Mouse (Mus musculus) kidney, postnatal 10 days (tissue): ENCODE measurements around the gene Snx33.
"Not testable (repeated sequence)": the region's sequence is repeated elsewhere in the genome, so short reads cannot be mapped to it uniquely, and the experiment has no call there.

Experiments used
- DNase-seq: peaks from one replicate; pipeline ENCODE4 v3.0.0; 2021; ENCODE audit warnings: mixed read lengths

Snx33 gene

DNA sequence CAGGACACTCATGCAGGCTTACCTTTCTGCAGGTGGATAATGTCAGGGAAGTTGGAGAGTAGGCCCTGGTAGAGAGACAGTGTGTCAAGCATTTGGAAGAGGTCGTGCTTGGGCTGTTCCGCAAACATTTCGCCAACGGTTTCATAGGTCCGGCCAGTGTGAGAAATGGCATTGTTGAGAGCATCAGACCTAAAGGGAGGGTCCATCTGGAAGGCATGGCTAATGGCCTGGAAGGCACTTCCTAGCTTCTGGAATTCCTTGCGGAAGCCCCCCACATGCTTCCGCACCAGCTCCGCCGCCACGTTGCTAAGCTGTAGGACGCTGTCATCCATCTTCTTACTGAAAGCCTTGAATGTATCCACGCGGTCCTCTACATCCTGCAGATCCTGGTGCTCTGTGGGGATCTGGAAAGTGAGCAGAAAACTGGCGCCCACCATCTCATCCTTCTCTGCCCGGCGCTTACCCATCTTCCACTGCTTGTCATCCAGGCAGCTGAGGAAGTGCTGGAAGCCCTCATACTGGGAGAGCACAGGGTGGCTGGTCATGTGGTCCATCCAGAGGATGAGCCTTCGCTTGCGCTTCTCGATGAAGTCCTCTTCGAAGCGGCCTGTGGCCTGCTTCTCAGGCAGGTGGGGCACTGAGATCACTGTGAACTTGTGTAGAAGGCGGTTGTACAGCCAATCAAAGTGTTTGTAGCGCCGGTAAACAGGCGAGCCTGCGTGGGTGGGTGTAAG lies 2.7 kb downstream of the Snx33 start:
- DNase-seq: peak; percentile 41

DNA sequence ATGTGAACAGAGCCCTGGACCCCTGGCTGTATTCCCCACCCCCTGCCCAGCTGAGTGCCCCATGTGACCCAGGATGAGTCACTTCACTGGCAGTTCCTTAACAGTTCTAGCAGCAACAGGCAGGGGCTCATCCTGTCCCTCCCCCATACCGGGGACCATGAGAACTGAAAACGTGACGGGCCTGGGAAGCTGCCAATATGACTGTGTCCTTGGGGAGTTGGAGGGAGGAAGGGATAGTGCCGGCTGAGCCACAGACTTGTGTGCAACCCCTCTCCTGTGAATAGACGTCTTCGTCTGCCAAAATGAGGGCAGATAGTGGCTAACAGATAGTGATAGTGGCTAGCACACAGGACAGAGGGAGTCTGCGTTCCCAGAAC lies 3.5 kb downstream of the Snx33 start:
- peak; percentile 93 for DNase-seq

- DNase-seq: peak; percentile 32
These were observed 4.1 kb downstream of the Snx33 start for GRCm38 (mm10) chr9:56923841-56924650.

- no peak for DNase-seq
These were observed 5.4 kb downstream of the Snx33 start for GRCm38 (mm10) chr9:56922746-56923145.

GRCm38 (mm10) chr9:56918466-56918865 lies 9.7 kb downstream of the Snx33 start:
- DNase-seq: no peak

GRCm38 (mm10) chr9:56917131-56917530 lies 11.0 kb downstream of the Snx33 start:
- no peak for DNase-seq

DNA sequence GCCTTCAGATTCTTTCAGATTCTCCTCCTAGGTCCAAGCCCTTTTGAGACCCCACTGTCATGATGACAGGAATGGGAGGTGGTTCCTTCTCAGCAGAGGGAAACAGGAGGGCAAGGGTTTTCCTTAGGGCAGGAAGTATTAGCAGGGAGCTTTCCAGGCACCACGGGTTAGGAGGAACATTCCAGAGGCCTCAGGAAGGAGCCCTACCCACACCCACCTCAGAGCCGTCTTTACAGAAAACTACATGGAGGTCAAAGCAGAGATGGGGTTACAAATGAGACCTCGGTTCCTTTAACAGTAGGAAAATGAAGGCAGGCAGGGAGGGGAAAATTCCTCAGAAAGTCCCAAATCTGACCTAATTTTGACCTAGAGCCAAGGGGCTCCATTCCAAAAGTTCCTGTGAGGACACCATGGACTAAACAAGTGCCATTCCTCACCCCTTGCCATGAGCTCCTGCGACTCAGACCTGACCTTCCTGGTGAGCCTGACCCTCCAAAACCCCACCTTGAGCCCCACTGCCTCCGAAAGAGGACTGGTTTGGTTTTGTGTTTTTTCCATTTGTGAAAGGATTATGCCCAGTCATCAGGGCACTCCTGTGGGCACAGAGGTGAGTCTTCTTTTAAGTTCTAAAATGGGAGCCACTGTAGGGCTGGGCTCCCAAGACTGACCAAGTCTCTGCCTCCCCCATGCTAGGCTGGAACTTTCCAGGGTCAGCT lies 12.3 kb downstream of the Snx33 start:
- DNase-seq: no peak

GRCm38 (mm10) chr9:56915116-56915515 lies 13.1 kb downstream of the Snx33 start:
- no peak for DNase-seq

DNA sequence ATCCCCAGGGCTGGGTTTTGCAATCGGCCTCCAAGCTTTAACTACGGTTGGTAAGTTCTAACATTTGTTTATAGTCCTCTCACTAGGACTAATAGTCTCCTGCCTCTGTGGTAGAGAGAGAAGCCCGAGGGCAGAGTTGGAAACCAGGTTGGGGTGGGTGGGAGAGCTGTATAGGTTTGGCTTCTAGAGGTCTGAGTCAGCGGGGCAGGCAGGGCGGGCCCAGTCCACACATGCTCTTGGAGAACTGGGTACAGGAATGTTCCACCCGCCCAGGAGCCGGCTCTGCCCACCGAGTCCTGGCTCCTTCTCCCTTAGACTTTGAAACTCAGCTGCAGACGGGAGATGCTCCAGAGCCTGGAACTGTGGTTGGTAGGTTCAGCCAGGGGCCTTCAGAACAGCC lies 14.2 kb downstream of the Snx33 start:
- no peak for DNase-seq

- no peak for DNase-seq
These were observed 17.2 kb downstream of the Snx33 start for GRCm38 (mm10) chr9:56911017-56911416.

- DNase-seq: not testable (repeated sequence)
These were observed 18.2 kb downstream of the Snx33 start for GRCm38 (mm10) chr9:56909991-56910390.

DNA sequence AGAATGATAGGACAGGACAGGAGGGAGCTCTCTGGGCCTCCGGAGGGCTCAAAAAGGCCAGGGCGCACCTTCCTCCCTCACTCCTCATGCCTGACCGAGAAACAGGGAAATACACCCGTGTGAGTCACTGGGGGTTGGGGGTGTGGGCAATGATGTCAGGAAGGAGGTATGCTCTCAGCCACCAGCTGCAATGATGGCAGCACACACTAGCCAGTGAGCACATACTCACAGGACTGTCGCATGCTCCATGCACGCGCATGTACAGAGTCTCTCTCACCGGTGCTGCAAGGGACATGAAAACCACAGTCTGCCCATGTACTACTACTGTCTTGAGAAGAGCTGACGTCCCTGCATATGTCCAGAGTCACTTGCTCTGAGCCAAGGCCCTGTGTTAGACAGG lies 20.6 kb downstream of the Snx33 start:
- DNase-seq: no peak

DNA sequence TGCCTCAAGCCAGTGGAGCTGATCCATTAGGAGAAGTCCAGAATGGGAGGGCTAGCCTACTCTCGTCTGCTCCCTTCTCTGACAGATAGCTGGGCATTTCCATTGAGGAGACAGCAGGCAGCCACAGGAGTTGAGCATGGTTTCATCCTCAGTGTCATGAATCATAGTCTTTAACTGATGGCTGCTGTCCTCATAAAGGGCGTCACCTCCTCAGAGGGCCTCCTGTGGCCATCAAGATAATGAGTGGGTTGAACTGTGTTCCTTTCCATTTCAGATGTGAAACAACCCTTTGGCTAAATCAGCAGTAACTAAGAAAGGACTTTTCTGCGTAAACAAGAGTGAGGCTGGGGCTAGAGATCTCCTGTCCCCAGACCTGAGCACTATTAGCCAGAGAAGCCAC lies 24.5 kb downstream of the Snx33 start:
- no peak for DNase-seq

DNA sequence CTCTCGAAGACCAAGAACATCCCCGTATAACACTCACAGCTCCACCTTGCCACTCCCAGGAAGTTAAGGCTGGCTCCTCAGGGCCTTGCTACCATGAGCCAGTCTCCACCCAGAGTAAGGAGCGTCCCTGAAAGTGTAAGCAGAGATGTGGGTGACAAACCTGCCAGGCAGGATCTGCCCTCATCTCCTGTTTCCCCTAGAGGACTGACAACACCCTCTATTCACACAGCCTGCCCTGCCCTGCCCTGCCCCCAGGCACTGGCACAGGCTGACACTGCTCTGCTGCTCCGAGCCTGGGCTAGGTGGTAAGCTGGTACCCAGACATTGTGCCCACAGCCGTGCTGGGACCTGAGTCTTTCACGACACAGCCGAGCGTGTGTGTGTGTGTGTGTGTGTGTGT lies 27.0 kb downstream of the Snx33 start:
- DNase-seq: no peak

DNA sequence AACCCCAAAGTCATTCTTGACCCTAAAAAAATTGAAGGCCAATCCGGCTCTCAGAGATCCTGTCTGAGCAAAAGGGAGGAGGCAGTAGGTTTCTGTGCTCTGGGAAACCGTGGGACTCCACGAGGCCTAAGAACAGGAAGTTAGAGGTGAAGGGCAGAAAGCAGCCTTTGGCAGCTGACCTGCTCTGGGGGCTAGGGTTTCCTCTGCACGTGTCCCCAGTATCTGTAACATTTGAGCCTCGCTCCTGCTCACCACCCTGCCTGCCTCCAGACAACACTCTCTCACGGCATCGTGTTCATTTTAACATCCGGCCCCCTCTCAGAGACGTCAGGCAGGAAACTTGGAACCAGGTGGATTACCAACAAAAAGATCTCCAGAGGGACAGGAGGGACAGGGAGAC lies 27.6 kb downstream of the Snx33 start:
- no peak for DNase-seq

DNA sequence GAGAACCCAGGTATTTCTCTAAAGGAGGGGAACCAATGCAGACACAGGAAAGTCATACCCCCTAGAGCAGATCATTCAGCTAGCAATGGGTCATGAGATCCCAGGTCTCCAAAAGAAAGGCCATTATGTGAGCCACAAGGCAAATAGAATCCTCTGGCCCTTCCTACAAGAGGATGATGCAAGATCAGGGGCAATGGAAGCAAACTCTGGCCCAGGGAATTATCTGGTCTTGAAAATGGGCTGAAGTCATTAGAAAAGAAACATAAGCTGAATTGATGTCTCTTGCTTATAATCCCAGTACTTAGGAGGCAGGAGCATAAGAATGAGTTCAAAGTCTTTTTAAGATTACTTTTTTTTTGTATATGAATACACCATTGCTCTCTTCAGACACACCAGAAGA lies 28.1 kb downstream of the Snx33 start:
- DNase-seq: no peak

DNA sequence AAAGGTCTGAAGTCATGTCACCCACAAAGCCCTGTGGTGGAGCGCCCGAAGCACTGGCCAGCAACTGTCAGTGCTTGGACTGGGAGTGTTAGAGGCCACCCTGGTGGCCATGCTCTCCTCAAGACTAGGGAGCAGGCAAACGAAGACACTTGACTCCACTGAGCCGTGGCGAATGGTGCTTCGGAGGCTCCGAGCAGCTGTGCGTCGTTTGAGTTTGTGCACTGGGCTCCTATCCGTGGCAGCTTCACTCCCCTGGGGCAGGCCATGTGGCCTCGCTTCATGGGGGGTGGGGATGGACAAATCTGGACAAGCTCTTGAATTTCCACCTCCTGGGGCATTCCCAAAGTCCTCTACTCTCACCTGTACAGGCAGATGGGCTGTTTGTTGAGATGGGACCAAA lies 28.8 kb downstream of the Snx33 start:
- no peak for DNase-seq

DNA sequence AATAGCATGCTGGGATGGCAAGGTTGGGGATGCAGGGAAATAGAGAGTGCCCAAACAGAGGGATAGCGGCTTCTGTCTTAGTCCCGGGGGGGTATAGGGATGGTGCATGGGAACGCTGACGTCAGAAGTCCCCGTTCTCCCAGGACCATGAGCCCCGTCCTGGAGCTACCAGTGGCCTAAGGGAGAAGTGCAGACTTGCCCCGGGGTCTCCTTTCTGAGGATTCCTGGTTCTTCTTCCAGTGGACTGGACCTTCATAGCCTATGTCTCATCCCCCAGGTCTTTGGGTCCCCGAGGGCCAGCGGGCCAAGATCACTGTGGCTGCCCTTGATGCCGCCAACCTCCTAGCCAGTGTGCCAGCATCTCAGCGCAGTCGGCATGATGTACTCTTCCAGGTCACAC lies 31.4 kb downstream of the Snx33 start:
- DNase-seq: no peak

GRCm38 (mm10) chr9:56894006-56894405 lies 34.2 kb downstream of the Snx33 start:
- DNase-seq: peak; percentile 72

DNA sequence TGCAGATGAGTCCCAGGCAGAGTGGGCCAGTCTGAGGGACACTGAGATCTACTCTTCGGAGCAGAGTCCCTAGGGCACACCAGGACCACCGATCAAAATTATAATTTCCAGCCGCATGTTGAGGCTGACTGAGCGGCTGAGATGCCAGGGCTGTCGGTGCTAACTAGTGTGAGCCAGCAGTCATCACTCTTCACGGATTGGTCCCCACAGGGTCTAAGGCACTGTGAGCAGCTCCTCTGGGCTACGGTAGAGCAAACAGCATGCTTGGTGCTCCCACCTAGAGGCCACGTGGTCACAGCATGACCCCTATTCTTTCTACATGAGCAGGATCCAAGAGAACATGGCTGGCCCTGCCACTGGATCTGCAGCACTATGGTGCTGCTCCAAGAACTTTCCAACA lies 34.9 kb downstream of the Snx33 start:
- DNase-seq: no peak

DNA sequence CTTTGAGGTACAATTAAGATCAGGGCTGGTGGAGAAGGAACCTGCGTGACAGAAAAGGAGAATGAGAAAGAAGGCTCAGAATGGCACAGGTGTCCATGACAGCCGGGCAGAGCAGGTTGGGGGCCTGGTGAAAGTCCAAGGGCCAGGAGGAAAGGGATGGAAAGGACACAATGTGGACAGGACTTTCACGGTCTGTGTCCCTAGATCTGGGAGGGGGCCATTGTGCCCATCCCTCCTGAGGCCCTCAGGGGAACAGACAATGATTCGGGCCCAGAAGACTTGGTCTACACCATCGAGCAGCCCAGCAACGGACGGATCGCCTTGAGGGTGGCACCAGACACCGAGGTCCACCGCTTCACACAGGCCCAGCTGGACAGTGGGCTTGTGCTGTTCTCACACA lies 36.1 kb downstream of the Snx33 start:
- DNase-seq: no peak

- DNase-seq: peak; percentile 80
These were observed 36.6 kb downstream of the Snx33 start for GRCm38 (mm10) chr9:56891517-56892011.

- no peak for DNase-seq
These were observed 37.5 kb downstream of the Snx33 start for GRCm38 (mm10) chr9:56890522-56891250.
